ENCODE assay signal across 22 mouse cellular contexts in genomic region chr3:33887438-33887837, GRCm38 (mm10). TPM values are rescaled to one million over a fixed set of nuclear protein-coding genes. Genes with fewer than 3 reads are reported as not detected.
DNase-seq lines count a peak whose midpoint lies in the region; ATAC-seq lines count a peak whose summit lies in the region.
"Had no signal": no experiment of that assay in that cellular context is flagged by ENCODE, and none has a peak within 500 bp of the region (broad histone marks: within the 10 kb centered on the region; RNA-seq: fewer than 3 reads in every experiment).

No protein-coding gene starts in this region.

- no peaks in the 10 kb centered on the region for H3K27me3 ChIP-seq in heart, embryonic 10.5 days (ENCODE audit: insufficient read depth, poor library complexity, severe bottlenecking)
- H3K27me3 ChIP-seq in neural tube, embryonic 11.5 days (ENCODE audit: control insufficient read depth, insufficient read depth, low read length) = no peaks in the 10 kb centered on the region
- H3K27me3 ChIP-seq in neural tube, embryonic 15.5 days (replicated peaks) = peaks cover 15% of the 10 kb centered on the region; the same call in 1 of the 2 replicates
- no peaks in the 10 kb centered on the region for H3K27me3 ChIP-seq in liver, embryonic 11.5 days (replicated peaks; ENCODE audit: control insufficient read depth, insufficient read depth, low read length)
- H3K27me3 ChIP-seq: heart, embryonic 12.5 days; limb, embryonic 15.5 days; liver, embryonic 15.5 days; lung, embryonic 15.5 days had no signal

- H3K4me2 ChIP-seq in neural tube, embryonic 11.5 days (ENCODE audit: low read depth) = no peak overlapping the region
- no peak overlapping the region for H3K4me2 ChIP-seq in neural tube, embryonic 15.5 days
- H3K4me2 ChIP-seq in liver, embryonic 11.5 days = no peak overlapping the region
- H3K4me2 ChIP-seq: forebrain, embryonic 13.5 days; heart, embryonic 12.5 days; hindbrain, embryonic 15.5 days; limb, embryonic 15.5 days; liver, embryonic 15.5 days; lung, embryonic 15.5 days had no signal

- no peak overlapping the region for H3K4me3 ChIP-seq in heart, embryonic 10.5 days
- no peak overlapping the region for H3K4me3 ChIP-seq in neural tube, embryonic 11.5 days (ENCODE audit: low read depth, low read length)
- no peak overlapping the region for H3K4me3 ChIP-seq in neural tube, embryonic 15.5 days (replicated peaks)
- H3K4me3 ChIP-seq in liver, embryonic 11.5 days (ENCODE audit: low read depth, low read length) = no peak overlapping the region
- H3K4me3 ChIP-seq: forebrain, embryonic 13.5 days; gastrocnemius, adult 2 months; heart, embryonic 12.5 days; hindbrain, embryonic 15.5 days; limb, embryonic 15.5 days; liver, embryonic 15.5 days; lung, embryonic 15.5 days had no signal

- H3K9ac ChIP-seq in neural tube, embryonic 11.5 days (ENCODE audit: low read length) = no peak overlapping the region
- no peak overlapping the region for H3K9ac ChIP-seq in neural tube, embryonic 15.5 days (replicated peaks)
- no peak overlapping the region for H3K9ac ChIP-seq in liver, embryonic 11.5 days (ENCODE audit: low read depth, low read length)
- H3K9ac ChIP-seq: forebrain, embryonic 13.5 days; heart, embryonic 12.5 days; hindbrain, embryonic 15.5 days; limb, embryonic 15.5 days; liver, embryonic 15.5 days; lung, embryonic 15.5 days had no signal

- WGBS in heart, embryonic 10.5 days = 52% methylated on average over 8 of the region's 8 CpGs
- 43% methylated on average over 8 of the region's 8 CpGs for WGBS in neural tube, embryonic 11.5 days
- 22% methylated on average over 8 of the region's 8 CpGs for WGBS in neural tube, embryonic 15.5 days
- 52% methylated on average over 8 of the region's 8 CpGs for WGBS in liver, embryonic 11.5 days

- H3K4me1 ChIP-seq in heart, embryonic 10.5 days = no peaks in the 10 kb centered on the region
- no peaks in the 10 kb centered on the region for H3K4me1 ChIP-seq in neural tube, embryonic 11.5 days (ENCODE audit: control insufficient read depth, insufficient read depth, low read length)
- H3K4me1 ChIP-seq in neural tube, embryonic 15.5 days = no peaks in the 10 kb centered on the region; the same call in 1 of the 2 replicates
- H3K4me1 ChIP-seq in liver, embryonic 11.5 days (replicated peaks; ENCODE audit: control insufficient read depth, insufficient read depth, low read length) = no peaks in the 10 kb centered on the region
- H3K4me1 ChIP-seq: heart, embryonic 12.5 days; hindbrain, embryonic 15.5 days; limb, embryonic 15.5 days; liver, embryonic 15.5 days; lung, embryonic 15.5 days had no signal

- ATAC-seq in neural tube, embryonic 11.5 days (ENCODE audit: insufficient read depth, low FRiP score, low TSS enrichment) = no peak
- no peak for ATAC-seq in neural tube, embryonic 15.5 days (ENCODE audit: low FRiP score)
- no peak for ATAC-seq in liver, embryonic 11.5 days (replicated peaks; ENCODE audit: low FRiP score)
- ATAC-seq: forebrain, embryonic 13.5 days had no signal

- peak; percentile 12 for DNase-seq in adrenal gland, adult 2 months
- DNase-seq in adrenal gland, adult 18-20 months (ENCODE audit: low spot score in 2 of 2) = no peak
- DNase-seq in heart, embryonic 10.5 days (ENCODE audit: low spot score) = peak; percentile 43
- DNase-seq in heart, adult 9 months (ENCODE audit: low spot score in 2 of 2) = no peak
- DNase-seq in neural tube, embryonic 11.5 days (ENCODE audit: low spot score) = peak; percentile 24
- peak; percentile 38 for DNase-seq in retina, embryonic 14.5 days (ENCODE audit: low spot score)
- no peak for DNase-seq in liver, embryonic 11.5 days (ENCODE audit: low spot score)
- DNase-seq: cerebellum, adult 9-11 months; gastrocnemius, adult 2 months; heart, postnatal 10 days; kidney, adult 2 months; left cerebral cortex, postnatal 4 days; lung, postnatal 4 days; thymus, postnatal 25 days had no signal

- H3K27ac ChIP-seq in heart, embryonic 10.5 days = no peak overlapping the region
- H3K27ac ChIP-seq in neural tube, embryonic 11.5 days (ENCODE audit: low read depth, low read length) = no peak overlapping the region
- no peak overlapping the region for H3K27ac ChIP-seq in neural tube, embryonic 15.5 days (replicated peaks)
- no peak overlapping the region for H3K27ac ChIP-seq in liver, embryonic 11.5 days (ENCODE audit: low read depth, low read length)
- H3K27ac ChIP-seq: forebrain, embryonic 13.5 days; gastrocnemius, adult 2 months; hindbrain, embryonic 15.5 days; kidney, postnatal 0 days; limb, embryonic 15.5 days; liver, embryonic 15.5 days; lung, embryonic 15.5 days had no signal

- no peaks in the 10 kb centered on the region for H3K9me3 ChIP-seq in heart, embryonic 10.5 days
- H3K9me3 ChIP-seq in neural tube, embryonic 11.5 days (ENCODE audit: control insufficient read depth, low read length) = no peaks in the 10 kb centered on the region
- no peaks in the 10 kb centered on the region for H3K9me3 ChIP-seq in neural tube, embryonic 15.5 days (replicated peaks)
- no peaks in the 10 kb centered on the region for H3K9me3 ChIP-seq in liver, embryonic 11.5 days (ENCODE audit: control insufficient read depth, low read length)
- H3K9me3 ChIP-seq: forebrain, embryonic 13.5 days; heart, embryonic 12.5 days; hindbrain, embryonic 15.5 days; limb, embryonic 15.5 days; liver, embryonic 15.5 days; lung, embryonic 15.5 days had no signal

- H3K36me3 ChIP-seq in heart, embryonic 10.5 days = no peaks in the 10 kb centered on the region
- no peaks in the 10 kb centered on the region for H3K36me3 ChIP-seq in neural tube, embryonic 11.5 days (ENCODE audit: control insufficient read depth, insufficient read depth, low read length)
- no peaks in the 10 kb centered on the region for H3K36me3 ChIP-seq in neural tube, embryonic 15.5 days
- no peaks in the 10 kb centered on the region for H3K36me3 ChIP-seq in liver, embryonic 11.5 days (ENCODE audit: control insufficient read depth, insufficient read depth, low read length)
- H3K36me3 ChIP-seq: heart, embryonic 12.5 days; hindbrain, embryonic 15.5 days; limb, embryonic 15.5 days; liver, embryonic 15.5 days; lung, embryonic 15.5 days had no signal

RNA-seq across cellular contexts. Expression of gene Ccdc39, which starts 43.3 kb away (rescaled TPM):
- 1 to 10 TPM; 1.6 to 1.9 TPM for total RNA-seq in adrenal gland, adult 2 months (2021)
- 0.13 and 0.35 TPM in 2 replicates for polyA plus RNA-seq in adrenal gland, adult 2 months (2012; rRNA removed)
- 1 to 10 TPM; 2.1 to 2.6 TPM for total RNA-seq in adrenal gland, adult 18-20 months (2021)
- polyA plus RNA-seq in heart, embryonic 10.5 days (2016; fragmentation: Nextera tagmentation; extraction: Ambion mirVana) = 1.6 and 2.3 TPM in 2 replicates
- polyA plus RNA-seq in neural tube, embryonic 11.5 days (2014; fragmentation: Nextera tagmentation; extraction: Ambion mirVana) = 7.4 and 7.6 TPM in 2 replicates
- 13.1 and 13.3 TPM in 2 replicates for polyA plus RNA-seq in neural tube, embryonic 15.5 days (2015; fragmentation: Nextera tagmentation; extraction: Ambion mirVana)
- polyA plus RNA-seq in liver, embryonic 11.5 days (2014; fragmentation: Nextera tagmentation; extraction: Ambion mirVana) = 1.5 and 2.9 TPM in 2 replicates

Comparison
In these comparisons a context has a peak if more than half of its experiments do, and no peak if none do; other contexts are left out.
1. DNase-seq: peak in adrenal gland, adult 2 months (single experiment), heart, embryonic 10.5 days (single experiment), neural tube, embryonic 11.5 days (single experiment) and retina, embryonic 14.5 days (single experiment); none in adrenal gland, adult 18-20 months (0 of 2), heart, adult 9 months (0 of 2) and liver, embryonic 11.5 days (single experiment).